Mouse (Mus musculus): ENCODE results near the gene Alcam. TPM values are rescaled to one million over a fixed set of nuclear protein-coding genes. Genes with fewer than 3 reads are reported as not detected.

Alcam gene
- total RNA-seq, 2 experiments from 2014 or later = 2.8 to 4.0 TPM

- intact Hi-C loops (cut with DNase I) = no loop called here
- DNase-seq (ENCODE audit: low spot score) = no peak
These were observed 161.3 kb downstream of the Alcam start for GRCm38 (mm10) chr16:52292440-52293048.

GRCm38 (mm10) chr16:52280186-52280585 is 173.7 kb downstream of the Alcam start:
- intact Hi-C loops (cut with DNase I) = no loop called here

GRCm38 (mm10) chr16:52265066-52265465 is 188.8 kb downstream of the Alcam start:
- intact Hi-C loops (cut with DNase I) = no loop called here

More at GRCm38 (mm10) chr16:52280186-52280585, 173.7 kb downstream of the Alcam start:
- DNase-seq (ENCODE audit: low spot score) = no peak

GRCm38 (mm10) chr16:52263751-52264150 is 190.1 kb downstream of the Alcam start:
- intact Hi-C loops (cut with DNase I) = no loop called here
- DNase-seq (ENCODE audit: low spot score) = no peak

More at GRCm38 (mm10) chr16:52265066-52265465, 188.8 kb downstream of the Alcam start:
- no peak for DNase-seq (ENCODE audit: low spot score)

GRCm38 (mm10) chr16:52262582-52262981 is 191.3 kb downstream of the Alcam start:
- intact Hi-C loops (cut with DNase I) = no loop called here
- no peak for DNase-seq (ENCODE audit: low spot score)

- intact Hi-C loops (cut with DNase I) = no loop called here
- no peak for DNase-seq (ENCODE audit: low spot score)
These were observed 192.1 kb downstream of the Alcam start for GRCm38 (mm10) chr16:52261755-52262154.

GRCm38 (mm10) chr16:52250935-52251334 is 202.9 kb downstream of the Alcam start:
- no peak for DNase-seq (ENCODE audit: low spot score)
- intact Hi-C loops (cut with DNase I) = no loop called here

GRCm38 (mm10) chr16:52250196-52250595 is 203.7 kb downstream of the Alcam start:
- intact Hi-C loops (cut with DNase I) = no loop called here
- DNase-seq (ENCODE audit: low spot score) = no peak

- intact Hi-C loops (cut with DNase I) = no loop called here
These were observed 210.4 kb downstream of the Alcam start for GRCm38 (mm10) chr16:52243421-52243973.

GRCm38 (mm10) chr16:52242144-52242543 is 211.7 kb downstream of the Alcam start:
- intact Hi-C loops (cut with DNase I) = no loop called here
- DNase-seq (ENCODE audit: low spot score) = no peak

More at GRCm38 (mm10) chr16:52243421-52243973, 210.4 kb downstream of the Alcam start:
- DNase-seq (ENCODE audit: low spot score) = no peak

- DNase-seq (ENCODE audit: low spot score) = no peak
These were observed 223.9 kb downstream of the Alcam start for GRCm38 (mm10) chr16:52229930-52230329.

GRCm38 (mm10) chr16:52229446-52229845 is 224.4 kb downstream of the Alcam start:
- intact Hi-C loops (cut with DNase I) = no loop called here
- no peak for DNase-seq (ENCODE audit: low spot score)

More at GRCm38 (mm10) chr16:52229930-52230329, 223.9 kb downstream of the Alcam start:
- intact Hi-C loops (cut with DNase I) = no loop called here

- intact Hi-C loops (cut with DNase I) = no loop called here
- DNase-seq (ENCODE audit: low spot score) = no peak
These were observed 231.0 kb downstream of the Alcam start for GRCm38 (mm10) chr16:52222896-52223295.

- DNase-seq (ENCODE audit: low spot score) = no peak
- intact Hi-C loops (cut with DNase I) = no loop called here
These were observed 234.8 kb downstream of the Alcam start for GRCm38 (mm10) chr16:52219069-52219468.

- DNase-seq (ENCODE audit: low spot score) = no peak
- intact Hi-C loops (cut with DNase I) = no loop called here
These were observed 242.8 kb downstream of the Alcam start for GRCm38 (mm10) chr16:52210844-52211606.

- no peak for DNase-seq (ENCODE audit: low spot score)
- intact Hi-C loops (cut with DNase I) = no loop called here
These were observed 253.8 kb downstream of the Alcam start for GRCm38 (mm10) chr16:52200107-52200506.
